Mouse (Mus musculus): ENCODE data around the gene Gm26566. TPM values are rescaled to one million over a fixed set of nuclear protein-coding genes. Genes with fewer than 3 reads are reported as not detected.
"Not testable (repeated sequence)": the region's sequence is repeated elsewhere in the genome, so short reads cannot be mapped to it uniquely, and the experiment has no call there.

The Gm26566 gene
- polyA plus RNA-seq, 1 experiment, result 1.2 TPM

DNA sequence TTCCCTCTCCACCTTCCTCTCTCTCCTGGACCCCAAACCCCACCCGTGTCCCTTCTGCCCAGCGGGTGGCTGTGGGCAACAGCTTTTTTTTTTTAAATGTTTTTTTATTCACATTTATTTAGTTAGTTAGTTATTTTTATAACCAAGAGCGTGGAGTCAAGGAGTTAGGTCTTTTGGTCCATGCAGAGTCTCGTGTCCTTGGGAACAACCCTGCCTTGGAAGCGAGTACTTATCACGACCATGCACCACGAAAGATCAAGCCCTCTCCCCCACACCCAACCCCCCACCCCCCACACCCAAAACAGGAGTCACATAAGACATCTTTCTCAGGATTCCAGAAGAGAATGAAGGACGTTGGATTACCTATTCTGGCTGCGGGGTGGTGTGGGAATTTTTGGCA lies 40.7 kb downstream of the Gm26566 start:
- H3K27me3 ChIP-seq (ENCODE audit: control insufficient read depth, insufficient read depth, low read length); H3K4me3 ChIP-seq (replicated peaks; ENCODE audit: insufficient read depth, low read depth, low read length); H3K4me1 ChIP-seq (ENCODE audit: control insufficient read depth, insufficient read depth, low read length); H3K27ac ChIP-seq (ENCODE audit: insufficient read depth, low read length): not testable (repeated sequence)
- 68% methylated on average over 9 of the region's 9 CpGs for WGBS
- DNase-seq, result peak; percentile 34 to 37

DNA sequence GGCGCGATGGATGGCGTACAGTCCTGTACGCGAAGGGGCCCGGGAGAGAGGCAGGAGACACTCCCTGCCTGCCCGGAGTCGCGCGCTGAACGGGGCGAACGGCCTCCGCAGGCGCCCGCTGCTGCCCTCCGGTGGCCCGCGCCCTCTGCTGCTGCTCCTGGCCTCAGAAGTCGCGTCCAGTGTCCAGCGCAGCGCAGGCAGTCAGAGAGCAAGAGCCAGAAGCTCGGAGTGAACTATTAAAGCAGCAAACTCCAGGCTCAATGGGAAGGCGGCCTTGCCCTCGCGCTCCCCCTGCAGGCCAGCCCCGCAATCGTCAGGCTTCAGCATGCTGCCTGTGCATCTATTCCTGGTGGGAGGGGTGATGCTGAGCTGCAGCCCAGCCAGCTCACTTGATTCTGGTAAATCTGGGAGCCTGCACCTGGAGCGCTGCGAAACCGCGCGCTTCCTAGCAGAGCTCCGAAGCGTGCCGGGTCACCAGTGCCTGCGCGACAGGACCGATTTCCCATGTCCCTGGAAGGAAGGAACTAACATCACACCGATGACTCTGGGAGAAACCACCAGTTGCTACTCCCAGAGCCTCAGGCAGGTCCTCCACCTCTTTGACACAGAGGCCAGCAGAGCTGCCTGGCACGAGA lies 41.9 kb downstream of the Gm26566 start:
- whole genome bisulfite sequencing, result 3% methylated on average over 40 of the region's 42 CpGs
- TF ChIP-seq CTCF (IDR thresholded peaks at IDR 0.05; ENCODE audit: borderline replicate concordance, insufficient read depth, low read depth, low read length), result peak; percentile 33; the same call in 1 of the 2 replicates
- peak; percentile 60 to 73 for DNase-seq
- H3K27me3 ChIP-seq (ENCODE audit: control insufficient read depth, insufficient read depth, low read length); H3K4me3 ChIP-seq (replicated peaks; ENCODE audit: insufficient read depth, low read depth, low read length); H3K27ac ChIP-seq (ENCODE audit: insufficient read depth, low read length); H3K4me1 ChIP-seq (ENCODE audit: control insufficient read depth, insufficient read depth, low read length): not testable (repeated sequence)

Other genes starting within 250 kb of the Gm26566 start
- gene Ifnb1, start 199.0 kb upstream of the Gm26566 start, polyA plus RNA-seq (2012; rRNA removed), result not detected in 2 replicates
- not detected in 2 replicates for gene Ifna15, start 163.6 kb upstream of the Gm26566 start, polyA plus RNA-seq (2012; rRNA removed)
- not detected in 2 replicates for gene Ifna14, start 150.0 kb upstream of the Gm26566 start, polyA plus RNA-seq (2012; rRNA removed)
- not detected in 2 replicates for gene Ifna9, start 129.4 kb upstream of the Gm26566 start, polyA plus RNA-seq (2012; rRNA removed)
- not detected in 2 replicates for gene Ifna12, start 118.4 kb upstream of the Gm26566 start, polyA plus RNA-seq (2012; rRNA removed)
- not detected in 2 replicates for gene C87499, start 87.4 kb upstream of the Gm26566 start, polyA plus RNA-seq (2012; rRNA removed)
- gene Ifna13, start 77.3 kb upstream of the Gm26566 start, polyA plus RNA-seq (2012; rRNA removed), result not detected in 2 replicates
- not detected in 2 replicates for gene Ifna16, start 44.9 kb upstream of the Gm26566 start, polyA plus RNA-seq (2012; rRNA removed)
- not detected in 2 replicates for gene Ifna2, start 37.9 kb upstream of the Gm26566 start, polyA plus RNA-seq (2012; rRNA removed)
- not detected in 2 replicates for gene Ifnab, start 30.4 kb upstream of the Gm26566 start, polyA plus RNA-seq (2012; rRNA removed)
- gene Klhl9, start 660 bp downstream of the Gm26566 start, polyA plus RNA-seq (2012; rRNA removed), result 43.6 and 44.7 TPM in 2 replicates
- gene Gm13271, start 33.1 kb downstream of the Gm26566 start, polyA plus RNA-seq (2012; rRNA removed), result not detected in 2 replicates
- gene Gm13283, start 38.3 kb downstream of the Gm26566 start, polyA plus RNA-seq (2012; rRNA removed), result not detected in 2 replicates
- gene Gm13290, start 52.0 kb downstream of the Gm26566 start, polyA plus RNA-seq (2012; rRNA removed), result not detected in 2 replicates
- not detected in 2 replicates for gene Gm13289, start 55.1 kb downstream of the Gm26566 start, polyA plus RNA-seq (2012; rRNA removed)
- gene Gm13272, start 58.0 kb downstream of the Gm26566 start, polyA plus RNA-seq (2012; rRNA removed), result not detected in 2 replicates
- not detected in 2 replicates for gene Ifnz, start 60.3 kb downstream of the Gm26566 start, polyA plus RNA-seq (2012; rRNA removed)
- gene Gm13276, start 63.9 kb downstream of the Gm26566 start, polyA plus RNA-seq (2012; rRNA removed), result not detected in 2 replicates
- gene Gm13277, start 66.8 kb downstream of the Gm26566 start, polyA plus RNA-seq (2012; rRNA removed), result not detected in 2 replicates
- gene Gm13278, start 69.7 kb downstream of the Gm26566 start, polyA plus RNA-seq (2012; rRNA removed), result not detected in 2 replicates
- gene Gm13275, start 72.7 kb downstream of the Gm26566 start, polyA plus RNA-seq (2012; rRNA removed), result not detected in 2 replicates
- not detected in 2 replicates for gene Gm13279, start 75.6 kb downstream of the Gm26566 start, polyA plus RNA-seq (2012; rRNA removed)
- gene Gm13285, start 77.9 kb downstream of the Gm26566 start, polyA plus RNA-seq (2012; rRNA removed), result not detected in 2 replicates
- not detected in 2 replicates for gene Gm13287, start 81.4 kb downstream of the Gm26566 start, polyA plus RNA-seq (2012; rRNA removed)
- not detected in 2 replicates for gene Gm13288, start 83.7 kb downstream of the Gm26566 start, polyA plus RNA-seq (2012; rRNA removed)
- not detected in 2 replicates for gene Ifna7, start 94.4 kb downstream of the Gm26566 start, polyA plus RNA-seq (2012; rRNA removed)
- not detected in 2 replicates for gene Ifna11, start 98.2 kb downstream of the Gm26566 start, polyA plus RNA-seq (2012; rRNA removed)
- not detected in 2 replicates for gene Ifna6, start 105.6 kb downstream of the Gm26566 start, polyA plus RNA-seq (2012; rRNA removed)
- not detected in 2 replicates for gene Ifna5, start 113.7 kb downstream of the Gm26566 start, polyA plus RNA-seq (2012; rRNA removed)
- gene Ifna4, start 120.1 kb downstream of the Gm26566 start, polyA plus RNA-seq (2012; rRNA removed), result not detected in 2 replicates
- not detected in 2 replicates for gene Ifna1, start 128.3 kb downstream of the Gm26566 start, polyA plus RNA-seq (2012; rRNA removed)
- not detected in 2 replicates for gene Ifne, start 158.4 kb downstream of the Gm26566 start, polyA plus RNA-seq (2012; rRNA removed)

Measured in cerebellum, adult 2 months (tissue).